Mouse (Mus musculus) heart, adult 11 months (tissue): ENCODE measurements around the gene Fubp1.

Experiments used
- DNase-seq: peaks from one replicate; pipeline ENCODE4 v3.0.0; 2022

Fubp1 gene

GRCm38 (mm10) chr3:152282126-152282525 is 71.9 kb downstream of the Fubp1 start:
- peak; percentile 64 for DNase-seq

GRCm38 (mm10) chr3:152284306-152284705 is 74.1 kb downstream of the Fubp1 start:
- DNase-seq = peak; percentile 76

- DNase-seq = peak; percentile 68
These were observed 74.5 kb downstream of the Fubp1 start for GRCm38 (mm10) chr3:152284759-152285158.
